Mouse (Mus musculus): ENCODE results near the gene Psmb3.

DNA sequence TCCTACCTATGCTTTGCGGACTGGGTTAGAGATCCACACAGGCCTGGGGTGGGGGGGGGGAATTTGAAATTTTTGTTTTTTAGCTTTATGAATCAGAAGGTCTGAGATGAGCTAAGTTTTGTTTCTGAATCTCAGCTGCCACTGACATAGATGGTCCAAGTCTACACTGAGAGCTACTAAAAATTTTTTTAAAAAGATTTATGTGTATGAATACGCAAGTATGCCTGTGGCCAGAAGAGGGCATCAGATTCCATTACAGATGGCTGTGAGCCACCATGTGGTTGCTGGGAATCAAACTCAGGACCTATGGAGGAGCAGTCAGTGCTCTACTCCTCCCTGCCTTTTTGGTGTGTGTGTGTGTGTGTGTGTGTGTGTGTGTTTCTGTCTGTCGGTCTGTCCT lies 11.2 kb downstream of the Psmb3 start:
- peak; percentile 34 for TF ChIP-seq CTCF (IDR thresholded peaks at IDR 0.05; ENCODE audit: low read depth, low read length)
- TF ChIP-seq EP300 (IDR thresholded peaks at IDR 0.05; ENCODE audit: insufficient read depth, low read depth, low read length): no peak
- TF ChIP-seq POLR2A (IDR thresholded peaks at IDR 0.05; ENCODE audit: insufficient read depth, low read length): no peak

All from ES-Bruce4 (cell line).